Mouse (Mus musculus): Measurements from ENCODE around the gene Kcnj12. TPM values are rescaled to one million over a fixed set of nuclear protein-coding genes. Genes with fewer than 3 reads are reported as not detected.
A peak's percentile ranks its signal among the peaks of the same experiment; 100 is the strongest.

The Kcnj12 gene
- polyA plus RNA-seq, 1 experiment from 2014 or later = not detected

GRCm38 (mm10) chr11:61004046-61004445, 18.3 kb upstream of the Kcnj12 start:
- ATAC-seq (ENCODE audit: insufficient read depth) = no peak
- no peak overlapping the region for H3K4me2 ChIP-seq
- 63% methylated on average over 4 of the region's 4 CpGs for WGBS (ENCODE audit: insufficient replicate concordance)
- no peaks in the 10 kb centered on the region for H3K9me3 ChIP-seq (replicated peaks)
- H3K36me3 ChIP-seq (replicated peaks) = no peaks in the 10 kb centered on the region
- no peak overlapping the region for H3K4me3 ChIP-seq (replicated peaks)
- no peak overlapping the region for H3K9ac ChIP-seq
- H3K27me3 ChIP-seq = no peaks in the 10 kb centered on the region
- H3K27ac ChIP-seq (replicated peaks) = no peak overlapping the region
- H3K4me1 ChIP-seq (replicated peaks) = no peaks in the 10 kb centered on the region

- H3K4me2 ChIP-seq = no peak overlapping the region
- no peaks in the 10 kb centered on the region for H3K36me3 ChIP-seq (replicated peaks)
- no peak for ATAC-seq (ENCODE audit: insufficient read depth)
- no peaks in the 10 kb centered on the region for H3K4me1 ChIP-seq (replicated peaks)
- H3K27me3 ChIP-seq = 0 out of 2 replicates have a peak, but pooled peaks cover 3% of the 10 kb centered on the region
- no peak overlapping the region for H3K9ac ChIP-seq
- H3K27ac ChIP-seq (replicated peaks) = no peak overlapping the region
- no peak overlapping the region for H3K4me3 ChIP-seq (replicated peaks)
- WGBS (ENCODE audit: insufficient replicate concordance) = 61% methylated on average over 5 of the region's 5 CpGs
- no peaks in the 10 kb centered on the region for H3K9me3 ChIP-seq (replicated peaks)
These were observed 17.6 kb upstream of the Kcnj12 start for GRCm38 (mm10) chr11:61004781-61005180.

GRCm38 (mm10) chr11:61005345-61005744, 17.0 kb upstream of the Kcnj12 start:
- no peak for ATAC-seq (ENCODE audit: insufficient read depth)
- Histone ChIP-seq H3K27me3 (0 out of 2 replicates have a peak, but pooled peaks cover 8% of the 10 kb centered on the region), H3K4me1 (replicated peaks) (no peaks in the 10 kb centered on the region), H3K4me2 (no peak overlapping the region), H3K9me3 (replicated peaks) (no peaks in the 10 kb centered on the region), H3K27ac (replicated peaks) (no peak overlapping the region), H3K9ac (no peak overlapping the region), H3K36me3 (replicated peaks) (no peaks in the 10 kb centered on the region), H3K4me3 (replicated peaks) (no peak overlapping the region)
- 32% methylated on average over 6 of the region's 6 CpGs for WGBS (ENCODE audit: insufficient replicate concordance)

DNA sequence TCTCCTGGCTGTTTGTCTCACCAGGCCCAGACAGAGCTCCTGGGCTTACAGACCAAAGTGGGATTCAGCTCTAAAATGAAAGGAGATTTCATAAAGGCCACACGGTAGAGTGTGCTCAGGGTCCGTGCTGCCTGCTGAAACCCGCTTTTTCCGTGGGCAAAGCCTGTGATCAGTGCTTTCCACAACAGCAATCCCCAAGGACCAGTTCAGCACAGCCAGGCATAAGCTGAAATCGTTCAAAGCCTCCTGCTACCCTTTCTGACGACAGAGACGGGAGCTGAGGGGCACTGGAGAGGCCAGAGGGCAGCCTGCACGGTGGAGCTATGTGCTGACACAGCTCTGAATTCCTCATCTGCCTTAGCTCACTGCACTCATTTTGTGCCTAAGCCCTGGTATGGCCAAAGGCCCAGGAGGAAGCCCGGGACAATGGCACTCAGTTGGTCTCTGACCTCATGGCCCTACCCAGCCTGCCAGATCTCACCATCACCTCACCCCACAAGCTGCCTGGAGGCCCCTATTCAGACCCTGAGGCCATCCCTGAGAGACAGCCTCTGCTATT, 10.5 kb upstream of the Kcnj12 start:
- no peak for ATAC-seq (ENCODE audit: insufficient read depth)

DNA sequence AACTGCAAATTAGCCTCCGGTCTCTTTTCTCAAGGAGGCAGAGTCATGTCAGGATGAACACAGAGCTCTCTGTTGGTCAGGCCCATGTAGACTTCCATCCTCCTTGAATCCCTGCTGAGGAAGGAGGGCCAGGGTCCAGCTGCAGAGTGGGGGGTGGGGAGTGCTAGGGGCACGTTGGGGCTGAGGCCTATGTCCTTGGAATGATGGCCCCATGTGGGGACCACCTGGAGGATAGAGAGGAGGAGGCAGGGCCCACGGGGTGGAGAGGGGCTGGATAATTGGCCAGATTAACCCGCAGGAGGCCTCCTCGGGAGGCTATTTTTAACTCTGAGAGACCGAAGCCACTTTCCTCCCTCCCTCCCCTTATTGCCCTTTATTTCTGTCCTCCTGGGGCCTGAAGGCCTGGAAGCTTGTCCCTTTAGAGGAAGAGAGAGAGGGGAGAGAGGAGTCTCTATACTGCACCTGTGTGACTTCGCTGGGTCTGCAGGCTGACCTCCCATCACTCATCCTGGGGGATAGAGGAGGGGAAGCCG, 5.4 kb upstream of the Kcnj12 start:
- H3K36me3 ChIP-seq (replicated peaks) = no peaks in the 10 kb centered on the region
- H3K27me3 ChIP-seq = peaks cover 41% of the 10 kb centered on the region
- no peaks in the 10 kb centered on the region for H3K9me3 ChIP-seq (replicated peaks)
- 38% methylated on average over 8 of the region's 8 CpGs for WGBS (ENCODE audit: insufficient replicate concordance)
- no peak overlapping the region for H3K27ac ChIP-seq (replicated peaks)
- no peak for ATAC-seq (ENCODE audit: insufficient read depth)
- no peak overlapping the region for H3K4me2 ChIP-seq
- H3K4me3 ChIP-seq (replicated peaks) = no peak overlapping the region
- 0 out of 2 replicates have a peak, but pooled peaks cover 1% of the 10 kb centered on the region for H3K4me1 ChIP-seq (replicated peaks)
- H3K9ac ChIP-seq = no peak overlapping the region

More for the DNA sequence above, 10.5 kb upstream of the Kcnj12 start:
- WGBS (ENCODE audit: insufficient replicate concordance) = 37% methylated on average over 9 of the region's 9 CpGs
- Histone ChIP-seq H3K9ac (no peak overlapping the region), H3K27me3 (peaks cover 8% of the 10 kb centered on the region; the same call in 1 of the 2 replicates), H3K36me3 (replicated peaks) (no peaks in the 10 kb centered on the region), H3K4me2 (no peak overlapping the region), H3K4me1 (replicated peaks) (no peaks in the 10 kb centered on the region), H3K27ac (replicated peaks) (no peak overlapping the region), H3K4me3 (replicated peaks) (no peak overlapping the region), H3K9me3 (replicated peaks) (no peaks in the 10 kb centered on the region)

DNA sequence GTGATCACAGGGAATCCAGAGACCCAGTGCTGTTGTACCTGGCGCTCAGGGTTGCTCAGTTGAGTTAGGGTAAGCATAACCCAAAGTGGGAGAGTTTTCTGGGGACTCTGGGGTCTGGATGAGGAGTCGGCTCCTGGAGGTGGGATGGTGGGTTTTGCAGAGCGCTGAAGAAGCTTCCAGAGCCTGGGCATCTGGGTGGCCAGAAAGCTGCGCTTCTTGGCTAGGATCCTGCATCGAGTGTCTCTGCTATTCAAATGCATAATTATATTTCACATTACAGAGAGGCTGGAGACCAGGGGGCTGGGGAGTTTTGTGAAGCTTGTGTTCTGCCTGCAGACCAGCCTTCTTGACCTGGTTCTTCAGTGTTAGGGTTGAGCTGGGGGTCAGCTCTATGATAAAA, 1.2 kb upstream of the Kcnj12 start:
- peaks cover 83% of the 10 kb centered on the region for H3K27me3 ChIP-seq
- H3K4me3 ChIP-seq (replicated peaks) = no peak overlapping the region
- H3K27ac ChIP-seq (replicated peaks) = no peak overlapping the region
- H3K4me1 ChIP-seq (replicated peaks) = 0 out of 2 replicates have a peak, but pooled peaks cover 9% of the 10 kb centered on the region
- no peak overlapping the region for H3K4me2 ChIP-seq
- ATAC-seq (ENCODE audit: insufficient read depth) = no peak
- 59% methylated on average over 5 of the region's 5 CpGs for WGBS (ENCODE audit: insufficient replicate concordance)
- H3K9ac ChIP-seq = no peak overlapping the region
- no peaks in the 10 kb centered on the region for H3K36me3 ChIP-seq (replicated peaks)
- no peaks in the 10 kb centered on the region for H3K9me3 ChIP-seq (replicated peaks)

GRCm38 (mm10) chr11:61021676-61022549, 451 bp upstream of the Kcnj12 start:
- H3K4me2 ChIP-seq = peak overlapping the region; percentile 51
- H3K4me3 ChIP-seq (replicated peaks) = peak overlapping the region; percentile 28
- no peaks in the 10 kb centered on the region for H3K36me3 ChIP-seq (replicated peaks)
- no peak for ATAC-seq (ENCODE audit: insufficient read depth)
- H3K27ac ChIP-seq (replicated peaks) = no peak overlapping the region
- peaks cover 90% of the 10 kb centered on the region for H3K27me3 ChIP-seq
- H3K4me1 ChIP-seq (replicated peaks) = 0 out of 2 replicates have a peak, but pooled peaks cover 9% of the 10 kb centered on the region
- H3K9me3 ChIP-seq (replicated peaks) = no peaks in the 10 kb centered on the region
- no peak overlapping the region for H3K9ac ChIP-seq
- 3% methylated on average over 68 of the region's 68 CpGs for WGBS (ENCODE audit: insufficient replicate concordance)

GRCm38 (mm10) chr11:61023416-61024200, 1.2 kb downstream of the Kcnj12 start:
- WGBS (ENCODE audit: insufficient replicate concordance) = 41% methylated on average over 9 of the region's 9 CpGs

GRCm38 (mm10) chr11:61024388-61024787, 2.0 kb downstream of the Kcnj12 start:
- WGBS (ENCODE audit: insufficient replicate concordance) = 61% methylated on average over 6 of the region's 6 CpGs
- no peak for ATAC-seq (ENCODE audit: insufficient read depth)

More at GRCm38 (mm10) chr11:61023416-61024200, 1.2 kb downstream of the Kcnj12 start:
- ATAC-seq (ENCODE audit: insufficient read depth) = no peak
- H3K27me3 ChIP-seq = peaks cover 86% of the 10 kb centered on the region
- 0 out of 2 replicates have a peak, but pooled peaks cover 9% of the 10 kb centered on the region for H3K4me1 ChIP-seq (replicated peaks)
- no peak overlapping the region for H3K4me2 ChIP-seq
- H3K36me3 ChIP-seq (replicated peaks) = no peaks in the 10 kb centered on the region
- no peak overlapping the region for H3K4me3 ChIP-seq (replicated peaks)
- no peaks in the 10 kb centered on the region for H3K9me3 ChIP-seq (replicated peaks)
- H3K27ac ChIP-seq (replicated peaks) = no peak overlapping the region
- no peak overlapping the region for H3K9ac ChIP-seq

GRCm38 (mm10) chr11:61024996-61025395, 2.6 kb downstream of the Kcnj12 start:
- Histone ChIP-seq H3K4me1 (replicated peaks) (0 out of 2 replicates have a peak, but pooled peaks cover 9% of the 10 kb centered on the region), H3K27ac (replicated peaks) (no peak overlapping the region), H3K4me3 (replicated peaks) (no peak overlapping the region), H3K4me2 (no peak overlapping the region), H3K36me3 (replicated peaks) (no peaks in the 10 kb centered on the region), H3K27me3 (peaks cover 72% of the 10 kb centered on the region), H3K9me3 (replicated peaks) (no peaks in the 10 kb centered on the region), H3K9ac (no peak overlapping the region)
- no peak for ATAC-seq (ENCODE audit: insufficient read depth)
- WGBS (ENCODE audit: insufficient replicate concordance) = 55% methylated on average over 6 of the region's 6 CpGs

More at GRCm38 (mm10) chr11:61024388-61024787, 2.0 kb downstream of the Kcnj12 start:
- Histone ChIP-seq H3K9ac (no peak overlapping the region), H3K36me3 (replicated peaks) (no peaks in the 10 kb centered on the region), H3K4me3 (replicated peaks) (no peak overlapping the region), H3K27ac (replicated peaks) (no peak overlapping the region), H3K4me2 (no peak overlapping the region), H3K9me3 (replicated peaks) (no peaks in the 10 kb centered on the region), H3K27me3 (peaks cover 78% of the 10 kb centered on the region), H3K4me1 (replicated peaks) (0 out of 2 replicates have a peak, but pooled peaks cover 9% of the 10 kb centered on the region)

Data from liver, embryonic 15.5 days (tissue).